In genomic region chr16:58497886-58498713, GRCm38 (mm10) we compare ENCODE assay signal across 9 mouse cellular contexts. TPM values are rescaled to one million over a fixed set of nuclear protein-coding genes. Genes with fewer than 3 reads are reported as not detected.
A peak's percentile ranks its signal among the peaks of the same experiment; 100 is the strongest.
DNase-seq lines count a peak whose midpoint lies in the region; ATAC-seq lines count a peak whose summit lies in the region.
"Had no signal": no experiment of that assay in that cellular context is flagged by ENCODE, and none has a peak within 500 bp of the region (broad histone marks: within the 10 kb centered on the region; RNA-seq: fewer than 3 reads in every experiment).

No protein-coding gene starts in this region.

- no peaks in the 10 kb centered on the region for H3K9me3 ChIP-seq in forebrain, embryonic 11.5 days (ENCODE audit: control insufficient read depth, low read length)
- no peaks in the 10 kb centered on the region for H3K9me3 ChIP-seq in forebrain, embryonic 15.5 days
- H3K9me3 ChIP-seq in midbrain, embryonic 13.5 days, result no peaks in the 10 kb centered on the region
- no peaks in the 10 kb centered on the region for H3K9me3 ChIP-seq in midbrain, embryonic 11.5 days (ENCODE audit: control insufficient read depth, low read length)
- H3K9me3 ChIP-seq: embryonic facial prominence, embryonic 15.5 days had no signal

- no peak overlapping the region for H3K4me2 ChIP-seq in forebrain, embryonic 11.5 days (ENCODE audit: low read depth, low read length, severe bottlenecking)
- H3K4me2 ChIP-seq in forebrain, embryonic 15.5 days (replicated peaks), result no peak overlapping the region
- H3K4me2 ChIP-seq in midbrain, embryonic 13.5 days (replicated peaks), result no peak overlapping the region
- no peak overlapping the region for H3K4me2 ChIP-seq in midbrain, embryonic 11.5 days
- H3K4me2 ChIP-seq: embryonic facial prominence, embryonic 15.5 days had no signal

- no peaks in the 10 kb centered on the region for H3K79me2 ChIP-seq in macrophage (ENCODE audit: inconsistent target)

- H3K4me3 ChIP-seq in forebrain, embryonic 11.5 days (ENCODE audit: low read depth, low read length), result no peak overlapping the region
- no peak overlapping the region for H3K4me3 ChIP-seq in forebrain, embryonic 15.5 days
- no peak overlapping the region for H3K4me3 ChIP-seq in midbrain, embryonic 13.5 days (replicated peaks)
- no peak overlapping the region for H3K4me3 ChIP-seq in midbrain, embryonic 11.5 days (ENCODE audit: low read depth, low read length)
- H3K4me3 ChIP-seq in macrophage (ENCODE audit: inconsistent target), result no peak overlapping the region
- H3K4me3 ChIP-seq: embryonic facial prominence, embryonic 15.5 days had no signal

- no peak overlapping the region for H3K9ac ChIP-seq in forebrain, embryonic 11.5 days (ENCODE audit: low read length)
- no peak overlapping the region for H3K9ac ChIP-seq in forebrain, embryonic 15.5 days (replicated peaks)
- H3K9ac ChIP-seq in midbrain, embryonic 13.5 days (replicated peaks), result no peak overlapping the region
- no peak overlapping the region for H3K9ac ChIP-seq in midbrain, embryonic 11.5 days (ENCODE audit: low read length)
- H3K9ac ChIP-seq: embryonic facial prominence, embryonic 15.5 days had no signal

- H3K27me3 ChIP-seq in forebrain, embryonic 11.5 days (ENCODE audit: control insufficient read depth, insufficient read depth, low read length), result no peaks in the 10 kb centered on the region; the same call in 1 of the 2 replicates
- no peaks in the 10 kb centered on the region for H3K27me3 ChIP-seq in forebrain, embryonic 15.5 days
- no peaks in the 10 kb centered on the region for H3K27me3 ChIP-seq in midbrain, embryonic 13.5 days
- H3K27me3 ChIP-seq in midbrain, embryonic 11.5 days (ENCODE audit: control insufficient read depth, insufficient read depth, low read length), result no peaks in the 10 kb centered on the region
- H3K27me3 ChIP-seq: embryonic facial prominence, embryonic 15.5 days had no signal

- no peak for ATAC-seq in forebrain, embryonic 11.5 days (replicated peaks; ENCODE audit: low FRiP score)
- ATAC-seq in forebrain, embryonic 15.5 days (replicated peaks), result no peak
- ATAC-seq in midbrain, embryonic 13.5 days, result no peak
- no peak for ATAC-seq in midbrain, embryonic 11.5 days (ENCODE audit: low FRiP score)

- peaks cover 7% of the 10 kb centered on the region; the same call in 1 of the 2 replicates for H3K4me1 ChIP-seq in forebrain, embryonic 11.5 days (replicated peaks; ENCODE audit: control insufficient read depth, insufficient read depth, low read length)
- H3K4me1 ChIP-seq in forebrain, embryonic 15.5 days, result no peaks in the 10 kb centered on the region
- peaks cover 27% of the 10 kb centered on the region for H3K4me1 ChIP-seq in midbrain, embryonic 13.5 days (replicated peaks)
- peaks cover 9% of the 10 kb centered on the region for H3K4me1 ChIP-seq in midbrain, embryonic 11.5 days (ENCODE audit: control insufficient read depth, insufficient read depth, low read length)

- H3K36me3 ChIP-seq in forebrain, embryonic 11.5 days (ENCODE audit: control insufficient read depth, insufficient read depth, low read length), result no peaks in the 10 kb centered on the region
- no peaks in the 10 kb centered on the region for H3K36me3 ChIP-seq in forebrain, embryonic 15.5 days
- H3K36me3 ChIP-seq in midbrain, embryonic 13.5 days, result no peaks in the 10 kb centered on the region
- no peaks in the 10 kb centered on the region for H3K36me3 ChIP-seq in midbrain, embryonic 11.5 days (ENCODE audit: control insufficient read depth, insufficient read depth, low read length)
- no peaks in the 10 kb centered on the region for H3K36me3 ChIP-seq in macrophage (ENCODE audit: inconsistent target)
- H3K36me3 ChIP-seq: embryonic facial prominence, embryonic 15.5 days had no signal

- WGBS in forebrain, embryonic 11.5 days, result 83% methylated on average over 9 of the region's 9 CpGs
- WGBS in forebrain, embryonic 15.5 days, result 81% methylated on average over 9 of the region's 9 CpGs
- 76% methylated on average over 9 of the region's 9 CpGs for WGBS in midbrain, embryonic 13.5 days
- 78% methylated on average over 9 of the region's 9 CpGs for WGBS in midbrain, embryonic 11.5 days
- 29% methylated on average over 9 of the region's 9 CpGs for WGBS in macrophage (ENCODE audit: missing documents)

- peak overlapping the region; percentile 46; the same call in 1 of the 2 replicates for H3K27ac ChIP-seq in forebrain, embryonic 11.5 days (ENCODE audit: low read depth, low read length)
- no peak overlapping the region for H3K27ac ChIP-seq in forebrain, embryonic 15.5 days (replicated peaks)
- H3K27ac ChIP-seq in midbrain, embryonic 13.5 days, result peak overlapping the region; percentile 25
- no peak overlapping the region; the same call in 1 of the 2 replicates for H3K27ac ChIP-seq in midbrain, embryonic 11.5 days (ENCODE audit: low read depth, low read length)
- peak overlapping the region; percentile 62 for H3K27ac ChIP-seq in macrophage

- no peak for DNase-seq in forebrain, embryonic 11.5 days (ENCODE audit: low spot score)
- no peak for DNase-seq in midbrain, embryonic 11.5 days (ENCODE audit: low spot score, missing footprints)
- DNase-seq in thymus, postnatal 36 days, result peak; percentile 26 to 49
- no peak for DNase-seq in urinary bladder, adult 18-20 months (ENCODE audit: low spot score in 2 of 2)
- DNase-seq in embryo, embryonic 10.5 days (ENCODE audit: low spot score), result no peak

RNA-seq across cellular contexts. Expression of gene St3gal6, which starts 25.9 kb away (rescaled TPM):
- 8.3 and 8.8 TPM in 2 replicates for polyA plus RNA-seq in forebrain, embryonic 11.5 days (2014; fragmentation: Nextera tagmentation; extraction: Ambion mirVana)
- polyA plus RNA-seq in forebrain, embryonic 15.5 days (2015; fragmentation: Nextera tagmentation; extraction: Ambion mirVana), result 4.3 and 6.8 TPM in 2 replicates
- polyA plus RNA-seq in midbrain, embryonic 13.5 days (2015; fragmentation: Nextera tagmentation; extraction: Ambion mirVana), result 8.3 and 9.9 TPM in 2 replicates
- 10.4 and 11.8 TPM in 2 replicates for polyA plus RNA-seq in midbrain, embryonic 11.5 days (2014; fragmentation: Nextera tagmentation; extraction: Ambion mirVana)
- 1 to 10 TPM in 19 of 26 experiments, under 1 TPM in 6, not detected in 1; 0.25 to 7.3 (median 2.2) TPM for total RNA-seq in macrophage (2018; cell fraction: chromatin; rRNA removed)
- total RNA-seq in macrophage (2018; cell fraction: cytosol; rRNA removed), result 1 to 10 TPM in 16 of 26 experiments, under 1 TPM in 10; 0.62 to 4.7 (median 1.5) TPM
- total RNA-seq in macrophage (2018; cell fraction: nucleus; rRNA removed), result 1 to 10 TPM in 24 of 26 experiments, under 1 TPM in 2; 0.64 to 6.6 (median 3.5) TPM
- polyA plus RNA-seq in macrophage (2018), result 0.52 to 3.2 TPM (median 0.86 TPM) in 3 replicates

Comparison
In these comparisons a context has a peak if more than half of its experiments do, and no peak if none do; other contexts are left out.
1. H3K27ac ChIP-seq: peak in forebrain, embryonic 11.5 days (single experiment), midbrain, embryonic 13.5 days (single experiment) and macrophage (single experiment); none in forebrain, embryonic 15.5 days (single experiment) and midbrain, embryonic 11.5 days (single experiment).
2. DNase-seq: peak in thymus, postnatal 36 days (2 of 2); none in forebrain, embryonic 11.5 days (single experiment), midbrain, embryonic 11.5 days (single experiment), urinary bladder, adult 18-20 months (0 of 2) and embryo, embryonic 10.5 days (single experiment).